Mouse (Mus musculus) spleen, adult 18-20 months (tissue): ENCODE results near the gene Rnase1.
"Not testable (repeated sequence)": the region's sequence is repeated elsewhere in the genome, so short reads cannot be mapped to it uniquely, and the experiment has no call there.

Experiments used
- DNase-seq, 2 experiments: peaks; one replicate each; pipeline ENCODE4 v3.0.0; 2022; ENCODE audit warnings: mixed read lengths in 2 of 2

Rnase1 gene

DNA sequence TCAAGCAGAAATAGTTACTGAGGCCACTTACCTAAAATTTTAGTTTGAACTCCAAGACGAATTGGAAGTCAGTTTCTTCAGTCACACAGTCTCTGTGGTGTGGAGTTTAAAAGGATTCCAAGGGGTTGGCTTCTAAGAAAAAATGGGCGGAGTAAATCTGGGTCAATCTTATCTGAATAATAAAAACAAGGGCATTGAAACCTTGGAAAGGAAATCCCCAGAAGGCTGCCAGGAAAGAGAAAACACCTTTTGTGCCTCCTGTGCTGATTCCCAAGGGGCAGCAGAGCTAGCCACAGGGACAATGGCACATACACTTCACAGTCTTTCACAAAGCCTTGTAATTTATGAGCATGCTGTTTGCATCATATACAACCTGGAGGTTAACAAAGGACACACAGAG lies at the start of gene Rnase1:
Rnase1 (minus strand) TSS at position 101 of the 400 bp plus-strand sequence.
- no peak for DNase-seq

GRCm38 (mm10) chr14:51195681-51196080 lies 49.1 kb upstream of the Rnase1 start:
- DNase-seq, result no peak

DNA sequence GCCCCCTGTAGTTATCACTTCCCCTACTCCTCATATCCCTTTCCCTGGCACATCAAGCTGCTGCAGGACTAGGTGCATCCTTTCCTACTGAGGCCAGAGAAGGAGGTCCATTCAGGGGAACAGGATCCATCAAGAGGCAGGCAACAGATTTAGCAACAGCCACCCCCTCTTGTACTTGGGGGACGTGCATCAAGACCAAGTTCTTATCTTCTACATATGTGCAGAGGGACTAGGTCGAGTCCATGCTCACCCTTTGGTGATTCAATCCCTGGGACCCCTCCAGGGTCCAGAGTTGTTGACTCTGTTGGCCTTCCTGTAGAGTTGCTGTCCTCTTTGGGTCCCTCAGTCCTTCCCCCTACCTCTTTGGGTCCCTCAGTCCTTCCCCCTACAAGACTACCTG lies 34.5 kb upstream of the Rnase1 start:
- DNase-seq, result not testable (repeated sequence)

DNA sequence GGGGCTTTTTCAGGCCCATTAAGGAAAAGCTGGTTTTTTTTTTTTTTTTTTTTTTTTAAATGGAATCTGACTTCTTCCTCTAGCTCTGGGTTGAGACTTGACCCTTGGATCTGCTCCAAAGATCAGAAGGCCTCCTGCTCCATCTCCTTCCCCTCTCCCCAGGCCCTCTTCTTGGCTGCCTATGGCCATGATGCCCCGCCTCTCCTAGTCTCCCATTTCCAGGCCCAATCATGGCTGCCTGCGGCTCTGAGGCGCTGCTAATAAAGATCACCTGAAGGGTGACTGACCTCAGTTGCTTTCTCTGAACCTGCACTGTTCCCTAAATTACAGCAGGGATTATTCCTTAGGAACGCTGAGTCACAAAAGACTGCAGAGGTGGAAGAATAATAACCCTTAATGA lies 27.3 kb upstream of the Rnase1 start:
- DNase-seq, result no peak

GRCm38 (mm10) chr14:51172947-51173346 lies 26.4 kb upstream of the Rnase1 start:
- DNase-seq, result not testable (repeated sequence)

DNA sequence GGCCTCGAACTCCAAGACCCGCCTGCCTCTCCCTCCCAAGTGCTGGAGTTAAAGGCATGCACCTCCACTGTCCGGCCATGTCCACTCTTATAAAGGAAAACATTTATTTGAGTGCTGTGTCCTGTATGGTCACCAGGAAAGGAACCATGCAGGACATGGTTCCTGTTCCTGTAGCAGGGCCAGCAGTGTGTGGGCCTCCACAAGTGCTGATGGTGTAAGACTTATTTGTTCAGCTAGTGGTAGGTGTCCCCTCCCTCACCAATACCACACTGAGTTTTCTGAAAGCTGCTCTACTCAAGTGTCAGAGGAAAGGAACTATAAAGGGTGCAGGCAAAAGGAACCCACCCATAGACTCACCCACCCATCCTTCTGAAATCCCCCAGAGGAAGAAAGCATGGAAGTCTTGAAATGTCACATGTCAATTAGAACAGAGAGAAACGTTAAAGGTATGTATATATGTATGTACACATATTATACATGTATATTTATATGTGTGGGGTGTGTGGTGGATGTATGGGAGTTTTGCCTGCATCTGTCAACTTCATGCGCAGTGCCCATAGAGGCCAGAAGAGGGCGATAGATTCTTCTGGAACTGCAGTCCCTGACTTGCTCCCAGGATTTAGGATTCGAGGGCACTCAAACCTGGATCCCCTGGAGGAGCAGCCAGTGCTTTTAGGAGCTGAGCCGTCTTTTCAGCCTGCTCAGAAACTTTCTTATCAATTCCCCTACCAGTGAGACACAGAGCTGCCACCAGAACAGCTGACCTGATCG lies 25.7 kb upstream of the Rnase1 start:
- DNase-seq, result peak in 1 of 2 experiments; percentile 39

- no peak for DNase-seq
These were observed 19.5 kb upstream of the Rnase1 start for GRCm38 (mm10) chr14:51166068-51166467.

DNA sequence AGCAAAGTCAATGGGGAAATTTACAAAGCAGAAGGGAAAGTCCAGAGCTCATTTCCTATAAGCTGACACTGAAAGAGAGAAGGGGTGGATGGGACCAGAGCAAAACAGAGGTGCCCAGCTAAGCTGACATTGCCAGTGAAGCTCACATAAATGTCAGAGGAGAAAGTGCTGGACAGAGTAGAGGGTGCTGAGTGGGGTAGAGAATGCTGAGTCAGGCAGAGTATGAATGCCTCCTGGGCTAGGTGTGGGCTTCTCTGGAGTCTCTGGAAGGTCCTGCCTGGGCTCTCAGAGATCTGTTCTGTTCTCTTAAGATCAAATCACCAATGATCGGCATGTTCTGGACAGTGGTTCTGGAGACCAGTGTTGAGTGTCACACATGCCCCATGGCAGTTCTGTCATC lies 18.9 kb upstream of the Rnase1 start:
- no peak for DNase-seq

DNA sequence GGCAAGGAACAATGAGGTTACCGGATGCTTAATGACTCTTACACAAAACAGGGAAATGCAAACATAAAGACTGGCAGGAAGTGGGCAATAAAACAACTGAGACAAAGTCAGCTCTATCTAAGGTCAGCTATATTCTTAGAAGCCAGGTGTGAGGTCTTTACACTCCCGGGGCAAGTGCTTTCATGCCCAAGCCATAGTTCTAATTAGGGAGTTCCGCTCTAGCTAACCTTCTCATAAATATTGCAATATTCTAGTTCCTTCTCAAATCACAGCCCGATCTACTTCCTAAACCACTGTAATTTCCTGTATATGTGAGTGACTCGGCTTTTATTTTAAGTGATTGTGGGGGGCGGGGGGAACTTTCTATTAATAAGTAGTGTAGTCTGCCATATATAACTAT lies 16.7 kb upstream of the Rnase1 start:
- DNase-seq, result not testable (repeated sequence)

- not testable (repeated sequence) for DNase-seq
These were observed 15.4 kb upstream of the Rnase1 start, which contains the start of gene Rnase2b for GRCm38 (mm10) chr14:51161976-51162375. TSS of gene Rnase2b (plus strand) at chr14:51162260.

GRCm38 (mm10) chr14:51157072-51157471 lies 10.5 kb upstream of the Rnase1 start:
- no peak for DNase-seq

DNA sequence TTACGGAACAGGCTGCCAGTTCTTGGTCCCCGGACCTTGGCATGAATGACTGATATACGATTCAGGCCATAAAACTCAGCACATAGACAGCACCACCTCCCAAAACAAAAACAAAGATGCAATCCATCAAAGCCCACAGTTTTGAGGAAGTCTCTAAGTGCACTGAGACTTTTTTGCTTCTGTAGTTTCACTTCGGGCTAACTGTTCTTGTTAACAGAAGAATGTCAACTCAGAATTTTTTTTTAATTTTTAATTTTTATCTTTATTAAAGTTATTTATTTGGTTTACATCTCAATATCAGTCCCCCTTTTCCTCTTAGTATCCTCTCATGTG lies 10.1 kb upstream of the Rnase1 start:
- no peak for DNase-seq

DNA sequence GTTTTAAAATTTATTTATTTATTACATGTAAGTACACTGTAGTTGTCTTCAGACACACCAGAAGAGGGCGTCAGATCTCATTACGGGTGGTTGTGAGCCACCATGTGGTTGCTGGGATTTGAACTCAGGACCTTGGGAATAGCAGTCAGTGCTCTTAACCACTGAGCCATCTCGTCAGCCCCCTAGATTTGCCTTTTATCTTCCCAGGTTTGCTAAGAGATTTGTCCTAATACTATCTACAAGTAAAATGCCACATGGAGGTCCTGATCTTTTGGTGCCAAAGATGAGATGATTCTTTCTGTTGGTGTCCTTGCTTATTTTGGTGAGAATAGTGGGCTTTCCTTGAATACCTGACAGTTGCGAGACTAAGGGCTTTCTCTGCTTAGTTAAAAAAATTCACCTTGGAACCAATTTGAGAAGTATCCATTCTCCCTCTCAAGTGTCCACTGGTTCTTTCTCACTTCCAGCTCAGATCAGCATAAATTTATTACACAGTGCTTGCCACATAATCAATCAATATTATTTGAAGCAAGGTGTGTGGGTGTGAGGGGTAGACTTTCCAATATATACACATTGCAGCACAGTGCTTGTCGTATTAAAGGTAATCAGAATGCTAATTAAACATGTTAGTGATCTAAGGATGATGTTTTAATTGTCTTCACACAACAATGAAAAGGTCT lies 9.6 kb upstream of the Rnase1 start:
- no peak for DNase-seq

DNA sequence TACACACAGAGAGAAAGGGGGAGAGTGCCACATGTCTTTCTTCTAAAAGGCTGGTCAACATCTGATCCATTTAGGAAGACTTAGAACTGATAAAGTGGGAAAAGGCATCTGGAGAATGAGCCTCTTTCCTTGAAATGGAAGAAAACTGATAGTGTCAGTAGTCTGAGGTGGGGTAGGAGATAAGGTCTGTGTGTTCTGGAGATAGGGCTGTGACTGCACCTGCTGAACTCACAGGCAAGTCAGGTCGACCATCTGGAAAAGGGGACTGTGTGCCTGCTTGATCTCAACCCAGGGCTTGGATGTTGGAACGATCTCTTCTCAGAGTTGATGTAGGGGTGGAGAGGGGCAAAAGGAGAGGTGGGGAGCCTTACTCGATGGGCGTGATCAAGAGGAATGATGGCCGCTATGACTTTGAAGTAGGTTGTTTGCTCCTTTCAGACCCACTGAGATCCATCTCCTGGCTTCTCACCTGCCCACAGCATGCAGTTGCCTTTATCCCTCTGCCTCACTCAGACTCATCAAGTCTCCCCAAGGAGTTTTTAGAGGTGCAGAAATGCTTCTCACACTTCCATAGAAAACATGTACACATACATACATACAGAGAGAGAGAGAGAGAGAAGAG lies 5.8 kb upstream of the Rnase1 start:
- no peak for DNase-seq

DNA sequence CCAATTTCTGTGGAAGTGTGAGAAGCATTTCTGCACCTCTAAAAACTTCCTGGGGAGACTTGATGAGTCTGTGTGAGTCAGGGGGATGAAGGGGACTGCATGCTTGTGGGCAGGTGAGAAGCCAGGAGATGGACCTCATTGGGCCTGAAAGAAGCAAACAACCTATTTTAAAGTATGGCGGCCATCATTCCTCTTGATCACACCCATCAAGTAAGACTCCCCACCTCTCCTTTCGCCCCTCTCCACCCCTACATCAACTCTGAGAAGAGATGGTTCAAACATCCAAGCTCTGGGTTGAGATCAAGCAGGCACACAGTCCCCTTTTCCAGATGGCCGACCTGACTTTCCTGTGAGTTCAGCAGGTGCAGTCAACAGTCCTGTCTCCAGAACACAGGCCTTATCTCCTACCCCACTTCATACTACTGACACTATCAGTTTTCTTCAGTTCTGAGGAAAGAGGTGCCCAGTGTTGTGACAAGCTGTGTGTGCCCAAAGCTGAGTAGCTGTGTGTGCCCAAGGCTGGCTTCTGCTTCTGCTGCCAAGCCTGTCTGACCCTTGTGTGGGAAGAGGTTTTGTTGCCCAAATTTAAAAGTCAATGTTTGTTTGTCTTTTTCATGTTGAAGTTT lies 3.7 kb upstream of the Rnase1 start:
- DNase-seq, result no peak

DNA sequence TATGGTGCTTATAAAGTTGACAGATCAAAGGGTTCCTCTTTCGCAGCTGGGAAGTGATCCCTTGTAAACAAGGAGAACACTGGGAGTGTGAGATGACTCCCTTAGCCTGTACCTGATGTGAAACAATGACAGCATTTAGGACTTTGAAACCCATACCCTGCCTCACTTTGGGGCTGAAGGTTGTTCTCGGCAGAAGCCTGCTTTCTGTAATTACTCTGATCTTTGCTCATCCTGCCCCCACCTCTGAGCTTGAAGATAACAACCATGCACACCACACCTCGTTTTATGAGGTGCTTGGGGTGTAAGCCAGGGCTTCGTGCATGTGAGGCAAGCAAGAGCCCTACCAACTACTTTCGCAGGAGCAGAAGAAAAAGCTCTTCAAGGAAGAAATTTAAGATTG lies 2.6 kb upstream of the Rnase1 start:
- no peak for DNase-seq

- no peak for DNase-seq
These were observed 1.4 kb upstream of the Rnase1 start for GRCm38 (mm10) chr14:51148006-51148405.

GRCm38 (mm10) chr14:51145521-51145920 lies 1.1 kb downstream of the Rnase1 start:
- DNase-seq, result no peak

DNA sequence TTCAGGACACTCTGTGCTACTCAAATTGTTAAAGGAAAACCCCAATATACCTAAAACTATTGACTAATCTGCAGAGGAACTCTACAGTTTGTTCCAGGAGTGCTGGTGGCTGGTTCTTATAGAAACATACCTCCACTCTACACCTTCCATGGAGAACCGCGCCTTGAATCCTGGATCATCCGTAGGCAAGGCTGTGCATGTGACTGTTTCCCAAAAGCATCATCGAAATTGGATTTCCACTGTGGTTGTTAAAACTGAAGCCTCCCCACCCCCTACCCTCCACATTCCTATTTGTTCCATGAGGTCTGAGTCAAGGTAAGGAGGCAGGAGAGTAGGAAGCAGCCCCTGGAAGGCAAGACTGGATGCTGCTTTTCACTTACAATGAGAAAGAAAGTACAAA lies 2.1 kb downstream of the Rnase1 start:
- DNase-seq, result no peak

GRCm38 (mm10) chr14:51143937-51144336 lies 2.6 kb downstream of the Rnase1 start:
- DNase-seq, result no peak

DNA sequence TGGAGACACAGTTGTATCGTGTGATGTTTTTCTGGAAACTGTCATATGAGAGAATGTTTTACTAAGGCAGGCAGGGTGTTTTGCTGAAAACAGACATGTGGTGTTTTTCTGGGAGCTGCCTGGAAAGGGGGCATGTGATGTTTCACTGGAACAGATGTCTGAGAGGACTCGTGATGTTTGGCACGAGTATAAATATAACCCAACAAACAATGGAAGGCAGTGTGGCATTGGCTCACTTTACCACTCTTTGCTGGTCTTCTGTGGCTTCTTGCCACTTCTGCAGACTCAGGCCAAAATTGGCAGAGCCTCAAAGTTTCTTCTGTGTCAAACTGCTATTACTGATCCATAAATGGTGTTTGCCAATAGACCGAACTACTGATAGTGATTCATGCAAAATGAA lies 3.3 kb downstream of the Rnase1 start:
- DNase-seq, result no peak

- no peak for DNase-seq
These were observed 4.0 kb downstream of the Rnase1 start for GRCm38 (mm10) chr14:51142568-51142967.

DNA sequence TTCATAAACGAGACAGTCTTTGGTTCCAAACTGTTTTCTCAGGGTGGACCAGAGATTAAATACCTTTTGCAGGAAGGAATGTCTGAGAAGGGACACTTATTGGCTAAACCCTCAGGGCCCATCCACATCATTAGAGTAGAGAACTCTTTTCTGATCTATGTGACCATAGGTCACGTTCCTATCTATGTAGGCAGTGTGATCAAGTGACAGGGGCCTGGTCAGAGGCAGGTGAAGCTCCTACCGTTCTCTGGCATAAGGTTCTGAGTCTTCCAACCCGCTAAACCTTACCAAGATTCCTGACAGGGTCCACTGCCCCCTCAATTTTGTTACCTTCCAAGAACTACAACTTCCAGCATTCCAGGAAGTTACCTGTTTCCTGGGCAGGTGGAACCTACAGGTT lies 4.5 kb downstream of the Rnase1 start:
- no peak for DNase-seq

DNA sequence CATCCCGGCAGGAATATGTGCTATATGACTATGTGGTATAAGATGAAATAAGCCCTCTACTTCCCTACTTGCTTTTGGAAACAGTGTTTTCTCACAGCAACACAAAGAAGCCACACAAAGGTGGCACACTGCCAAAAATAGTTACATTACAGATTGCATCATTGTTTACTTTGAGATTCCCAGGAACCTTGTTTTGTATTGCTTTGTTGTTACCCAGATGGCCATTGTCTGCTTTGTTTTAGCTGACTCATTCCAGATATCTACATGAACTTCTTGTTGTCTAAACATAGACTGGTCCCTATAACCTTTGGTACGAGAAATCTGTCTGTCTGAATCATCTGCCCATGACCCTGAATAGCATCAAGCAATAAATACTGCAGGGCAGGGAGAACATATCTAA lies 6.2 kb downstream of the Rnase1 start:
- no peak for DNase-seq
